Mouse (Mus musculus): ENCODE results near the gene Trim27.

Trim27 gene

DNA sequence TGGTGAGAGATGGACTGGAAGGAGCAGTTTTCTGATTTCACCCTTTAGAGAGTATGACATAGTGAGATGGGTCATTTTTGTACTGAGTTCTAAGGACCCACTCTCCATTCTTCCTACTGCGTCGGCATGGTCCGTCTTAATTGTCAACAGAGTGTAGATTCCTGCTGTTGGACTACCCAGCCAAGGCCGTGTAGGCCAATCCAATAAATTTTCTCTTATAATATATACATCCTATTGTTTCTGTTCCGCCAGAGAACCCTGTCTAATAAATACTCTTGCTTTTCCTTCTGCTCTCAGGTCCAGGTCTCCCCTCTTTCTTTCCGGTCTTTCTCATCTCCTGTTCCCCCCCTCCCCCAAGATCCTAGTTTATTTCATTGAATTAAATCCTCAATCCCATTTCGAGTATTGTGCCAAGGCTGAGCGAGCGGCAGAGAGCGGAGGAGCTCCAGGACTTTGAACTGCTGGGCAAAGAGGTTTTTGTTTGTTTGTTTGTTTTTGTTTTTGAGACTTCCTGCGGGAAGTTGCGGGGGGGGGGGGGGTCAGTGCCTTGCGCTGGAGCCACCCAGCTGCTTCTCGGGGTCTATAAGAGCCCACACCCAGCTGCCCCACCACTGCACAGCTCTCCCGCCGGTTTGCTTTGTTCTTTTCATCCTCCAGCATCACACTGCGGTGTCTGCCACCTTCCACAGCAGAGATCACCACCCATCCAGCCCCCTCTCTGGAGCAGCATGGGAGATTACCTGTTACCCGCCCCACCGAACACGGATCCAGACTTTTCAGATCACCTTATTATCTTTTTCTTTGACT, 42.6 kb downstream of the Trim27 start:
- DNase-seq (ENCODE audit: low spot score) = peak; percentile 65

DNA sequence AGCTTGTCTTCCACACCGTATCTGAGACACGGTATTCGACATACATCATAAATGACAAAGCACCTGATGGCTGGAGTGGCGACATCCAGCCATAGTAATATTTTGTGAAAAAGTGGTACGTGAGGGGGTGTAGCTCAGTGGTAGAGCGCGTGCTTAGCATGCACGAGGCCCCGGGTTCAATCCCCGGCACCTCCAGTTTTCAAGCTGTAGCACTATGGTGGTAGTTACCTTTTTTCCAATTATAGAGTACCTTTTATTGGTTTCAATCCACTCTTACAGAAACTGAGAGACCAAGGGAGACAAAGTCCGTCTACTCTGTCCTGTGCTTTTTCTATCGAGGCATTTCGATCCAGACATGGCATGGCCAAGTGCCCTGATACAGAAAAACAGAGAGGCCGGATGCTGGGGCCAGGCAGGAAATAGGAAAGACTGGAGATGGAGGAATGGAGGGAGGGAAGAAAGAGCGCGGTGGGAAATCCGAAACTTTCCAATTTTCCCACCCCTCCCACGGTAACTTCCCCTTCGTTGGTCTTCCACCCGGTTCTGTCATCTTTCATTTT, 43.3 kb downstream of the Trim27 start:
- DNase-seq (ENCODE audit: low spot score) = peak; percentile 95

- DNase-seq (ENCODE audit: low spot score) = peak; percentile 73
Observed at GRCm38 (mm10) chr13:21223242-21223655, 44.0 kb downstream of the Trim27 start.

DNA sequence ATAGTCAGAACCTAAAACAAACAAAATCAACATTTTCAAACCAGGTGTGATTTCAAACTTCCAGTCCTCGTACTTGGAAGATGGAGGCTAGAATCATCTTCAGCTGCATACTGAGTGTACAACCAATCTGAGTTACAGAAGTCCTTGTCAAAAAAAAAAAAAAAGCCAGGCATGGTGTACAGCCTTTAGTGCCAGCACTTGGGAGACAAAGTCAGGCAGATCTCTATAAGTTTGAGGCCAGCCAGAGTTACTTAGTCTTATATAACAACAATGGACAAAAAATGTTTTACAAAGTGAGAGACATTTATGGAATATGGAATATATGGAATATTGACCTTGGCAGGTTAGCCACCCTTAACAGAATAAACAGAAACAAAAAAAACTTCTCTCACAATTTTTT, 45.1 kb downstream of the Trim27 start:
- no peak for DNase-seq (ENCODE audit: low spot score)

DNA sequence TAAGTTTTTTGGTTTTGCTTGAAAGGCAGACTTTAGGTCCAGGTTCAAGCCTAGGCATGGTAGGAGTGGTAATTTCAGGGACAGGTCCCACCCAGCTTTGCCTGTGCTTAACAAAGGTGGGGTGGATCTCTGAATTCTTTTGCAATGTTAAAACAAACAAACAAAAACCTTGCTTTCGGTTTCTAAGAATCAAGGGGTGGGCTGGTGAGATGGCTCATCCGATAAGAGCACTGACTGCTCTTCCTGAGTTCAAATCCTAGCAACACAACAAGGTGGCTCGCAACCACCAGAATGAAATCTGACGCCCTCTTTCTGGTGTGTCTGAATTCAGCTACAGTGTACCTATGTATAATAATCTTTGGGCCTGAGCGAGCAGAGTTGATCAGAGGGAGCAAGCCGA, 46.0 kb downstream of the Trim27 start:
- no peak for DNase-seq (ENCODE audit: low spot score)

DNA sequence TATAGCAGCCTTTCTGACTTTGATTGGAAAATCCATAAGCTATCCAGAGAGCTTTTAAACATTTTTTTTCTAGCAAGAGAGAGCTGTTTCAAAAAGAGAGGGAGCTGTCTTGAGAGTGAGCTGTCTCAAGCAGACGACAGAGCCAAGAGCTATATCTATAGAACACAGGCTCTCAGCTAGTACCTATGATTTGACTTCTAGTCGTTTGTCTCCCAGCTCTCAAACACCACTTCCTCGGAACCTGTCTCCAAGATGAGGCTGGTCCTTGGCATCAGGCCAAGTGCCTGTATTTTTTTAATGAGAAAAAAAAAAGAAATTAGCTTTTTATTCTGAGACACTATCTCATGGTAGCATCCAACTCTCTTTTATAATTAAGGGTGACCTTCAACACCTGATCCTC, 46.8 kb downstream of the Trim27 start:
- DNase-seq (ENCODE audit: low spot score) = no peak

GRCm38 (mm10) chr13:21233732-21234705, 54.8 kb downstream of the Trim27 start:
- peak; percentile 95 for DNase-seq (ENCODE audit: low spot score)

GRCm38 (mm10) chr13:21236714-21237113, 57.5 kb downstream of the Trim27 start:
- no peak for DNase-seq (ENCODE audit: low spot score)

DNA sequence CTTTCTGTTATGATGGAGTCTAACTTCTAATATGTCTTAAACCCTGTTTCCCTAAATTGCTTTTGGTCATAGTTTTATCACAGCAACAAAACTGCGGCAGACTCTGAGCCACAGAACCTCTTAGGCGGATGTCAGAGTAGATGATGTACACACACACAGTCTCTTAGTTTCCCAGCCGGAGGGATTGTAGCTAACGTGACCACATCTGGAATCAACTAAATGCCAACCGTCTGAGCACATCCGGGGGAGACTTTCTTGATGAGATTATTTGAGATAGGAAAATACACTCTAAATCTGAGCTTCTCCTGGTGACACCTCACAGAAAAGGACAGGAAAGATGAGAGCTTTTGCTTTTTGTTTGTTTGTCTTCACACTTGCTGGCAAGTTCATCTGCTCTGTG, 57.9 kb downstream of the Trim27 start:
- DNase-seq (ENCODE audit: low spot score) = peak; percentile 66

DNA sequence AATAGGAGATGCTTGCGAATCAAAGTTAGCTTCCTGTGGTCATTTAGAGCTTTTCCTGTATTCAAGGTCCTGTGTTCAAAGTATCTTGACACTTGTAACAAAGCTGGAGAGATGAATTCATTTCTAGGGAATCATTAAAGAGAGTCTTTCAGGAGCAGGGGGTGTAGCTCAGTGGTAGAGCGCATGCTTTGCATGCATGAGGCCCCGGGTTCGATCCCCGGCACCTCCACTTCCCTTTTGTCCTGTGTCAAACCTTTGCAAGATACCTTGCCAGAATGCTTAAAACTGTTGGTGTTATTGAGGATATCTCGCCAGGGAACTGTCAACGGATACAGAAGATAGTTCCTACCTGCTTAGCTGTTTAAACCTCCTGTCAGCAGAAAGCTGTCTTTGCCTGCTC, 61.5 kb downstream of the Trim27 start:
- DNase-seq (ENCODE audit: low spot score) = peak; percentile 88

DNA sequence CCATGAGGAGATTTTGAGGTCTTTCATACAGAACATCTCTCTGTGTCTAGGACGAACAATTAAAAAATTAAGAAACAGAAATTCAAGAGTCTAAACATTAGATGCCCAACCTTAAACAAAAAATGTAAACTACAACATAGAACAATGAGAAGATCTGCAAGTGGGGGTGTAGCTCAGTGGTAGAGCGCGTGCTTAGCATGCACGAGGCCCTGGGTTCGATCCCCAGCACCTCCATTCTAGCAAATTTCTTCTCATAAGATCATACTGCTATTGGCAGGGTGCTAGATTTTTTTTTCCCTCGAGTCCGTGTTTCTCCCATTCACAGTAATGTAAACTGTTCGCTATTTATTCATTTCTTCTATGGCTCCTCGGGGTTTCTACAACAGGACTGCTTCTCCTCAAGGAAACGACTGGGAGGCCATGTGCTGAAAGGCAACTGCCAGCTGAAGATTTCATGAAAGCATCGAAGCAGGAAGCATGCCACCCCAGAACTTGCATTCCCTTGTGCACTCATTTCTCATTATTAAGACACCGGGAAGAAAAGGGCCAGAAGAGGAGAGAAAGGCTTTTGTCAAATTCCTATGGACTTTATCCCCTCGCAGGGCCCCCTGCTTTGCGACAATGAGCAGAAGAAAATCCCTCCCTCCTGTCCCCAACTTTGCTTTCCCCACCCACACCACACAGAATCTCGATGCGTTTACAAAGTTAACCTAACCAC, 63.3 kb downstream of the Trim27 start:
- peak; percentile 82 for DNase-seq (ENCODE audit: low spot score)

DNA sequence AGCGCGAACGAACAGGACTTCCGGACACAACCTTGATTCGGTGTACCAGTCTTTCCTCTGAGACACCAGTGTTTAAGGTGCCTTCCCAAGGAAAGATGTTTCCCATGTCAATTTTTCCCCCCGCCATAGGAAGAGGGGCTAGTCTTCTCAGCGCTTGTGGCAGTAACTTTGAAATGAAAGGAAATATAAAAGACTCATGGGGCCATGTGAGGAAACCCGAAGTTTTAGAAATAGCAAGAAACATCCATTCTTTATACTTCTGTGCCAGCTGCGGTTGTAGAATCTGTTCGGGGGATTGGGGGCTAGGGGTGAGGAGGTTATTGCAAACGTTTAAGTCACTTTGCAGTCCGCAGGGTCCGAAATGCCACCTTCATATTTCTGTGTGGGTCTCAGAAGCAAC, 64.0 kb downstream of the Trim27 start:
- DNase-seq (ENCODE audit: low spot score) = no peak

DNA sequence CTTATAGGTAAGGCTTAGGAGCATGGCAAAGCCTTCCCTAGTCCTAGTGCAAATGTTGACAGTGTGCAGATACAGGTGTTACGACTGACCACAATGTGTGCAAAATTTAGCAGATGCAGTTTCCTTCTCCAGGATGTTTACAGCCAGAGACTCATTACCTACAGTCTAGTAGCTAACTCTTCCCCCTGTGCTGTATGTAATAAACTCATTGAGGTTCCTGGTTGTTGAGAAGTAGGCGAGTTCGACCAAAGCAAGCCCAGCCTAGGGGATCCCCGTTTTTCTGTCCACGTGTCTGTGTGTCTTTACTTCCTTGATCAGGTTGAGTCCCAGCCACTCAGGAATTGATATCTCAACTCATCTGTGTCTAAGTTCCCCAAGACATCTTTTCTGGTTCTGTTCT, 64.8 kb downstream of the Trim27 start:
- no peak for DNase-seq (ENCODE audit: low spot score)
